Mouse (Mus musculus): ENCODE data around the gene Grwd1.
A peak's percentile ranks its signal among the peaks of the same experiment; 100 is the strongest.

Grwd1 gene

GRCm38 (mm10) chr7:45800001-45800400 is 30.7 kb downstream of the Grwd1 start:
- DNase-seq (ENCODE audit: low read depth, low spot score), result no peak

GRCm38 (mm10) chr7:45798931-45799330 is 31.8 kb downstream of the Grwd1 start:
- DNase-seq (ENCODE audit: low read depth, low spot score), result no peak

- no peak for DNase-seq (ENCODE audit: low read depth, low spot score)
These were observed 32.3 kb downstream of the Grwd1 start for GRCm38 (mm10) chr7:45798511-45798836.

GRCm38 (mm10) chr7:45797661-45798510 is 32.9 kb downstream of the Grwd1 start:
- no peak for DNase-seq (ENCODE audit: low read depth, low spot score)

- DNase-seq (ENCODE audit: low read depth, low spot score), result no peak
These were observed 33.8 kb downstream of the Grwd1 start for GRCm38 (mm10) chr7:45796950-45797349.

- DNase-seq (ENCODE audit: low read depth, low spot score), result no peak
These were observed 35.8 kb downstream of the Grwd1 start for GRCm38 (mm10) chr7:45794971-45795370.

GRCm38 (mm10) chr7:45793969-45794585 is 36.7 kb downstream of the Grwd1 start:
- no peak for DNase-seq (ENCODE audit: low read depth, low spot score)

GRCm38 (mm10) chr7:45793240-45793639 is 37.5 kb downstream of the Grwd1 start:
- no peak for DNase-seq (ENCODE audit: low read depth, low spot score)

- peak; percentile 70 for DNase-seq (ENCODE audit: low read depth, low spot score)
These were observed 38.8 kb downstream of the Grwd1 start for GRCm38 (mm10) chr7:45791756-45792490.

- no peak for DNase-seq (ENCODE audit: low read depth, low spot score)
These were observed 40.0 kb downstream of the Grwd1 start for GRCm38 (mm10) chr7:45790721-45791120.

- DNase-seq (ENCODE audit: low read depth, low spot score), result no peak
These were observed 43.1 kb downstream of the Grwd1 start for GRCm38 (mm10) chr7:45787642-45788041.

- peak; percentile 96 for DNase-seq (ENCODE audit: low read depth, low spot score)
These were observed 43.9 kb downstream of the Grwd1 start for GRCm38 (mm10) chr7:45786661-45787413.

GRCm38 (mm10) chr7:45786136-45786578 is 44.6 kb downstream of the Grwd1 start:
- peak; percentile 91 for DNase-seq (ENCODE audit: low read depth, low spot score)

GRCm38 (mm10) chr7:45785388-45786135 is 45.2 kb downstream of the Grwd1 start:
- no peak for DNase-seq (ENCODE audit: low read depth, low spot score)

GRCm38 (mm10) chr7:45784524-45785372 is 46.0 kb downstream of the Grwd1 start, which contains the start of gene Sult2b1:
Gene Sult2b1, minus strand, starts transcription at chr7:45784669.
- DNase-seq (ENCODE audit: low read depth, low spot score), result peak; percentile 99

GRCm38 (mm10) chr7:45783511-45784091 is 47.1 kb downstream of the Grwd1 start, which contains the start of gene Lmtk3:
Gene Lmtk3, plus strand, starts transcription at chr7:45783738.
- DNase-seq (ENCODE audit: low read depth, low spot score), result peak; percentile 93

GRCm38 (mm10) chr7:45782271-45782670 is 48.5 kb downstream of the Grwd1 start:
- DNase-seq (ENCODE audit: low read depth, low spot score), result no peak

- peak; percentile 50 for DNase-seq (ENCODE audit: low read depth, low spot score)
These were observed 51.6 kb downstream of the Grwd1 start for GRCm38 (mm10) chr7:45779081-45779641.

- no peak for DNase-seq (ENCODE audit: low read depth, low spot score)
These were observed 55.5 kb downstream of the Grwd1 start for GRCm38 (mm10) chr7:45775237-45775636.

Data from brain, adult 2 months (tissue).